Mouse (Mus musculus): ENCODE measurements at regions not wholly inside any gene's neighbourhood (a gene's known extent, or its start where the extent isn't known, plus 50 kb on each side); places are given as distances from the start of the nearest gene placed in this dataset.
A peak's percentile ranks its signal among the peaks of the same experiment; 100 is the strongest.
"Not testable (repeated sequence)": the region's sequence is repeated elsewhere in the genome, so short reads cannot be mapped to it uniquely, and the experiment has no call there.

DNA sequence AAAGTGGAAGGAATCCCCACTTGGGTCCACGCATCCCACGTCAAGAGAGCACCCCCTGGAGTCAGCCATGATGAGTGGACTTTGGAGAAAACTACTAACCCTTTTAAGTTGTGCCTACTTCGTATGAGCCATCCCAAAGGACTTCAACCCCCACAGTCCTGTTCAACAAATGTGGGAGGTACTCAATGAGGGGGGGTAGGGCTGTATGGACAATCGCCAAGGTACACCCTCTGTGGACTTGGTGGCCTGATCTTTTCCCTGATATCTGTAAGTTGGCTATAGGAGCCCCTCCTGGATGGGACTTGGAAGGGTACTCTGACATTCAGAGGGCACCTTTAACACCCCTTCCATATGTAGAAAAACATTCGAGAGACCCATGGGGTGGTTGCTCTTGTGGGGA is 256.5 kb upstream of the Olfr161 start:
- not testable (repeated sequence) for DNase-seq

GRCm38 (mm10) chr16:3343372-3343771 is 247.5 kb upstream of the Olfr161 start:
- DNase-seq = not testable (repeated sequence)

DNA sequence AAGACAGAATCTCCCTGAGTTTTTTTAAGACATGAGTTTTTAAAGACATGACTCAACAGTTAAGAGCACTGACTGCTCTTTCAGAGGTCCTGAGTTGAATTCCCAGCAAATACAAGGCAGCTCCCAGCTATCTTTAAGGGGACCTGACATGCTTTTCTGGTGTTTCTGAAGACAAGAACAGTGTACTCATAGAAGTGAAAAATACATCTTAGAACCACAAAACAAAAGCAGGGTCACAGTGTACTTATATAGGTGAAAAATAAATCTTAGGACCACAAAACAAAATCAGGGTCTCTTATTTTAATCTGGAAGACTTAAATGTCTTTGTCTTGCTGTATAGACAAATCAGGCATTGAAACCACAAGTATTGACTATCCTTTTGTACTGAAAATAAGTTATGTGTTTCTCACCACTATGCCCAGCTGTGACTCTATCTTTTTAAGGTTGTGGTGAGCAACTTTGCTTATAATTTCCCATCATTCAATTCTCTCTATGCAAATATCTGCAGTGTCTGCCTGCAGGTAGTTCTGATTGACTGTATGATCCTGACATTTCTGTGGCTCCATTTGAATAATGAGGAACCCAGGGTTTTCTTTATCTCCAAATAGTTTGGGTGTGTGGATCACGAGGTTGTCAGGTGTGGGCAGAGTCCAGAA is 246.0 kb upstream of the Olfr161 start:
- not testable (repeated sequence) for DNase-seq

- DNase-seq = peak; percentile 4
These were observed 241.5 kb upstream of the Olfr161 start for GRCm38 (mm10) chr16:3349382-3349781.

- not testable (repeated sequence) for DNase-seq
These were observed 240.8 kb upstream of the Olfr161 start for GRCm38 (mm10) chr16:3349850-3350547.

DNA sequence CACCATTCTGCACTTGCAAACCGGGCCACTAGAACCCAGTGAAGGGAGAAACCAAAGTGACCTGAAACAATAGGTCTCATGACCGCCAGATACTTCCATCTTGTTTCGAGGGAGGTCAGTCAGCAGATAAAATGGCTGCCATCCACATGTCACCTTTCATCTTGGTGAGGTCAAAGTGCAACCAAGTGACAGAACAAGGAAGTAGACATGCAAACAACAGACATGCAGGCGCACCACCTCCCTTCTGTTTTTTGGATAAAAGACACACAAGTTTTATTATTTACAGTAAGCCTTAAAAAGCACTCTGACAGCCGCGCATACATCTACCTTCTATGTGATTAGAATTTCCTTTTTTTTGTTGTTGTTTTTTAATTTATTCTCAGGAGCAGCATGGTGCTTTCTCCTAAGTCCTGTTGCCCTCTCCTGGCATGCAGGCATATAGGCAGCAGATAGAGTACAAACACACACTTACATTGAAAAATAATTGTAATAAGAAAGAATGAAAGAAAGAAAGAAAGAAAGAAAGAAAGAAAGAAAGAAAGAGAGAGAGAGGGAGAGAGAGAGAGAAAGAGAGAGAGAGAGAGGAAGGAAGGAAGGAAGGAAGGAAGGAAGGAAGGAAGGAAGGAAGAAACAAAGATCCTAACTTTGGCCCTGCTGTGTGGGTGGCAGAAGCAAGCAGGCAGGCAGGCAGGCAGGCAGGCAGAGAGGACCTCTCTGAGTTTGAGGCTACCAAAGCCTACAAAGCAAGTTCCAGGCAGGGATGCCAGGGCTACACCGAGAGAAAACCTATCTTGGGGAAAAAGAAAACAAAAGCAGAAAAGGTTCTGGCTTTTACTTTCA is 240.0 kb upstream of the Olfr161 start:
- not testable (repeated sequence) for DNase-seq

- peak; percentile 6 for DNase-seq
These were observed 239.3 kb upstream of the Olfr161 start for GRCm38 (mm10) chr16:3351508-3352046.

Measured in right cerebral cortex, postnatal 4 days (tissue).